Mouse (Mus musculus): ENCODE data around the gene Arhgap45.

DNA sequence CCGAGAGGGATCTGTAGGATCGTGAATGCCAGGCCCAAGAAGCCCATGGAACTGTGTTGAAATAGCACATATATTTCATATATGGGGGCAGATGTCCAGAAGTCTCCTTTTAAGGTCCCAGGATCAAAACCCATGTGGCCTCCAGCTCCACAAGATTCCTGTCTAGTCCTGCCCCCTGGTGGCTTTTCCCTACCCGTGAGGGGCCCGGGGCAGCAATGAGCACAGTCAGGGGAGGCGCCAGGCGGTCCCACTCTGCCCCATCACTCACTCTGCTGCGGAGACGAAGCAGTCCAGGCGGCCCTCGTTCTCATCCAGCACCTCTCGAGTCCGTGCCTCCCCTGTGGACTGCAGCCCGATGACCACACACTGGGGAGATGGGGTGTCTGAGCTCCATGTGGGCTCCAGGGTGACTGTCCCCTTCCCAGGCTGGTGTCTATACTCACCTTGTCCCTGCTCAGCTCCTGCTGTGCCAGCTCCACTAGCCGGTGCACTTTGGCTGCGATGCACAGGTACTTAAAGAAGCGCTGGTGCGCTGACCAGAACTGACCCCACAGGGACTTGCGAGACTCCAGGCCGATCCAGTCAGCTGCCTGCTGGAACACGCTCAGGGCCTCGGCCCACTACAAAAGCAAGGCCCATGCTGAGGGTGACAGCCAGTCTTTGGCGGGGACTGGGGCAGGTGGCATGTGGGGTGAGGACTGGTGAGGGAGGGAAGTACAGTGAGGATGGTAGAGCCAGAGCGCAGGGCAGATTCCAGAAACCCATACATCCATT is 47.6 kb downstream of the Arhgap45 start:
- no peak for TF ChIP-seq EP300 (IDR thresholded peaks at IDR 0.05)
- TF ChIP-seq CTCF (IDR thresholded peaks at IDR 0.05): peak; percentile 40; the same call in 1 of the 2 replicates

Measured in lung, postnatal 0 days (tissue).